ENCODE assay signal across 25 mouse cellular contexts in genomic region chr13:13828125-13828524, GRCm38 (mm10). TPM values are rescaled to one million over a fixed set of nuclear protein-coding genes. Genes with fewer than 3 reads are reported as not detected.
DNase-seq lines count a peak whose midpoint lies in the region; ATAC-seq and TF ChIP-seq lines count a peak whose summit lies in the region.
"Had no signal": no experiment of that assay in that cellular context is flagged by ENCODE, and none has a peak within 500 bp of the region (broad histone marks: within the 10 kb centered on the region; RNA-seq: fewer than 3 reads in every experiment).

No protein-coding gene starts in this region.

- H3K27ac ChIP-seq in kidney, postnatal 0 days: no peak overlapping the region
- H3K27ac ChIP-seq in thymus, adult 2 months (ENCODE audit: control insufficient read depth, insufficient read depth, low read length): no peak overlapping the region
- H3K27ac ChIP-seq: embryonic facial prominence, embryonic 15.5 days; heart, adult 2 months; hindbrain, embryonic 14.5 days; kidney, embryonic 15.5 days; neural tube, embryonic 13.5 days had no signal

- 0 out of 2 replicates have a peak, but pooled peaks have one; percentile 7 for TF ChIP-seq CTCF in kidney, postnatal 0 days (IDR thresholded peaks at IDR 0.05; ENCODE audit: low read depth)
- no peak for TF ChIP-seq CTCF in thymus, adult 2 months (IDR thresholded peaks at IDR 0.05; ENCODE audit: borderline replicate concordance, control insufficient read depth, extremely low read depth, insufficient read depth, low read length, poor library complexity)

- no peaks in the 10 kb centered on the region for H3K9me3 ChIP-seq in kidney, postnatal 0 days (replicated peaks; ENCODE audit: low read length)
- H3K9me3 ChIP-seq: embryonic facial prominence, embryonic 15.5 days; kidney, embryonic 15.5 days; neural tube, embryonic 13.5 days had no signal

- 29% methylated on average over 1 of the region's 1 CpGs for WGBS in kidney, postnatal 0 days
- WGBS in thymus, adult 2 months: 7% methylated on average over 1 of the region's 1 CpGs

- H3K4me1 ChIP-seq in kidney, postnatal 0 days (replicated peaks; ENCODE audit: insufficient read depth, low read length): no peaks in the 10 kb centered on the region
- H3K4me1 ChIP-seq in thymus, adult 2 months (replicated peaks; ENCODE audit: control insufficient read depth, insufficient read depth, low read length): 0 out of 2 replicates have a peak, but pooled peaks cover 2% of the 10 kb centered on the region
- H3K4me1 ChIP-seq: embryonic facial prominence, embryonic 15.5 days; kidney, embryonic 15.5 days had no signal

- TF ChIP-seq POLR2A in thymus, adult 2 months (IDR thresholded peaks at IDR 0.05; ENCODE audit: control insufficient read depth, extremely low read depth, insufficient read depth, low read length, poor library complexity): no peak

- no peak overlapping the region for H3K9ac ChIP-seq in kidney, postnatal 0 days (ENCODE audit: low read depth, low read length)
- H3K9ac ChIP-seq: embryonic facial prominence, embryonic 15.5 days; hindbrain, embryonic 14.5 days; kidney, embryonic 15.5 days; neural tube, embryonic 13.5 days had no signal

- ATAC-seq in kidney, postnatal 0 days (replicated peaks; ENCODE audit: low FRiP score, low read depth): no peak
- ATAC-seq: activated CD4-positive, CD25-positive, alpha-beta regulatory T cell, adult 4 months; forebrain, embryonic 14.5 days; inflammation-experienced regulatory T-cells, adult 6 months; midbrain, embryonic 16.5 days had no signal

- no peaks in the 10 kb centered on the region for H3K27me3 ChIP-seq in kidney, postnatal 0 days (ENCODE audit: insufficient read depth, low read length)
- no peaks in the 10 kb centered on the region for H3K27me3 ChIP-seq in thymus, adult 2 months (ENCODE audit: control insufficient read depth, insufficient read depth, low read length)
- H3K27me3 ChIP-seq: embryonic facial prominence, embryonic 15.5 days; kidney, embryonic 15.5 days; neural tube, embryonic 13.5 days had no signal

- no peak overlapping the region for H3K4me3 ChIP-seq in kidney, postnatal 0 days (replicated peaks; ENCODE audit: low read depth, low read length)
- no peak overlapping the region for H3K4me3 ChIP-seq in thymus, adult 2 months (ENCODE audit: control insufficient read depth, insufficient read depth, low read length)
- H3K4me3 ChIP-seq: embryonic facial prominence, embryonic 15.5 days; heart, adult 2 months; kidney, embryonic 15.5 days; myocyte; neural tube, embryonic 13.5 days had no signal

- H3K4me2 ChIP-seq in kidney, postnatal 0 days (ENCODE audit: low read length): no peak overlapping the region
- H3K4me2 ChIP-seq: embryonic facial prominence, embryonic 15.5 days; hindbrain, embryonic 14.5 days; kidney, embryonic 15.5 days; neural tube, embryonic 13.5 days had no signal

- DNase-seq in kidney, postnatal 0 days (ENCODE audit: low spot score): no peak
- DNase-seq in kidney, adult 18-20 months: no peak
- peak; percentile 26 for DNase-seq in thymus, adult 2 months
- no peak for DNase-seq in thymus, adult 18-20 months
- DNase-seq in thymus, postnatal 0 days (ENCODE audit: low spot score): peak; percentile 5
- DNase-seq in cerebellum, adult 9-10 months: no peak
- DNase-seq in urinary bladder, adult 18-20 months (ENCODE audit: low spot score in 2 of 2): no peak
- DNase-seq: adrenal gland, postnatal 10 days; B cell, adult 2 months; cerebellum, adult 2 months; gastrocnemius, postnatal 25 days; heart, adult 2 months; heart, postnatal 4 days; lung, postnatal 14 days had no signal

- no peaks in the 10 kb centered on the region for H3K36me3 ChIP-seq in kidney, postnatal 0 days (ENCODE audit: insufficient read depth, low read length)
- no peaks in the 10 kb centered on the region for H3K36me3 ChIP-seq in thymus, adult 2 months (ENCODE audit: control insufficient read depth, insufficient read depth, low read length)
- H3K36me3 ChIP-seq: embryonic facial prominence, embryonic 15.5 days; kidney, embryonic 15.5 days; neural tube, embryonic 13.5 days had no signal

RNA-seq across cellular contexts. Expression of gene Gng4, which starts 44.3 kb away (rescaled TPM):
- polyA plus RNA-seq in kidney, postnatal 0 days (2015; fragmentation: Nextera tagmentation; extraction: Ambion mirVana): 0.64 and 0.75 TPM in 2 replicates
- polyA plus RNA-seq in thymus, adult 2 months (2012; rRNA removed): 1.1 and 1.6 TPM in 2 replicates
- polyA plus RNA-seq in thymus, postnatal 0 days (2015; fragmentation: Nextera tagmentation; extraction: Ambion mirVana): 0.05 and 0.60 TPM in 2 replicates
- polyA plus RNA-seq: inflammation-experienced regulatory T-cells, adult 6 months; liver, adult 2 months; spleen, adult 2 months had no signal

Comparison
In these comparisons a context has a peak if more than half of its experiments do, and no peak if none do; other contexts are left out.
1. DNase-seq: peak in thymus, adult 2 months (single experiment) and thymus, postnatal 0 days (single experiment); none in kidney, postnatal 0 days (single experiment), kidney, adult 18-20 months (single experiment), thymus, adult 18-20 months (0 of 2), cerebellum, adult 9-10 months (single experiment) and urinary bladder, adult 18-20 months (0 of 2).